Mouse (Mus musculus) ES-Bruce4 (cell line): ENCODE results near the gene Upp2.

Experiments
- CTCF ChIP-seq: IDR thresholded peaks from one replicate; pipeline ENCODE4 v1.8.1; 2011; ENCODE audit warnings: low read depth, low read length
- EP300 ChIP-seq: IDR thresholded peaks from 2 replicates; pipeline ENCODE4 v1.6.1; 2011; ENCODE audit warnings: low read depth, low read length; ENCODE audit not compliant: insufficient read depth
- POLR2A ChIP-seq: IDR thresholded peaks from one replicate; pipeline ENCODE4 v1.8.1; 2011; ENCODE audit warnings: low read length; ENCODE audit not compliant: insufficient read depth

- TF ChIP-seq POLR2A (no peak), CTCF (no peak), EP300 (no peak)
These were observed 174.9 kb downstream of the Upp2 start for GRCm38 (mm10) chr2:58742026-58742425.
